In the genomic region with DNA sequence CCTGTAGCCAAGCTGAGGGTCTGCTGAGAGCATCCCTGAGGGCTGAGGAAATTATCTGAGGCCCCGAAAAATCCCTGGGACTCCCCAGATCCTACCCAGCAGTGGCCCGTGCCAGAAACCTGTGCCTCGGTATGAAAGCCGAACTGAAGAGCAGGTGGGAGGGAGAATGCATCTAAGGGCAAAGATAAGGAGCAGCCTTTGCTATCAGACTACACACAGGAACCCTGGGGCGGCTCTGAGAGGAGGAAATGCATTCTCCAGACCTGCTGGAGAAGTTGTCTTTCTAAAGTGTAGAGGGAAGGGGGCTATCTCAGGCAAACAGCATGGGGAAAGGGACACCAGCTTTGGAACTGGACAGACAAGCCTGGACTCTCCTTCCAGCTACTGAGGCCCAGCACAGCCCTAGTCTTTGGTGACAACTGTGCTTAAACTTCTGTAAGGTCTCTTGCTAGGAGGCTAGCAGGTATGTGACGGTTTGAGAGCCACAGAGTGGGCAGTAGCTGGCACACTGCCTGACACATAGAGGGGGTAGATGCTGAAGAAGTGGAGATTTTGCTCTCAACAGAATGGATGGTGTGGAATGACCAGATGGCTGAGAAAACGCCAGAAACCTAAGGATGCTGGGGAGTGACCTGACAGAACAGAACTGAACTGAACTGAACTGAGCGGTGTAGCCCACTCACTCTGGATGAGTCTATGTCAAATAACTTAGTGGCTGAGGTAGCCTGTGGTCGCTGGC, we compare ENCODE assay signal across 17 mouse cellular contexts.
DNase-seq lines count a peak whose midpoint lies in the region; ATAC-seq and TF ChIP-seq lines count a peak whose summit lies in the region.
"Had no signal": no experiment of that assay in that cellular context is flagged by ENCODE, and none has a peak within 500 bp of the region (broad histone marks: within the 10 kb centered on the region; RNA-seq: fewer than 3 reads in every experiment).

No protein-coding gene starts in this region.

- no peaks in the 10 kb centered on the region for H3K9me3 ChIP-seq in intestine, embryonic 16.5 days (ENCODE audit: control insufficient read depth, low read length)
- H3K9me3 ChIP-seq in intestine, postnatal 0 days (ENCODE audit: control insufficient read depth): no peaks in the 10 kb centered on the region
- H3K9me3 ChIP-seq: embryonic facial prominence, embryonic 12.5 days; forebrain, embryonic 12.5 days; megakaryocyte, embryonic 14.5 days had no signal

- H3K4me2 ChIP-seq in intestine, embryonic 16.5 days (ENCODE audit: low read depth, low read length): no peak overlapping the region
- H3K4me2 ChIP-seq in intestine, postnatal 0 days (replicated peaks; ENCODE audit: low read depth): no peak overlapping the region
- H3K4me2 ChIP-seq: embryonic facial prominence, embryonic 12.5 days; forebrain, embryonic 12.5 days; lung, embryonic 14.5 days had no signal

- H3K27me3 ChIP-seq in intestine, embryonic 16.5 days (replicated peaks; ENCODE audit: control insufficient read depth, insufficient read depth, low read length): no peaks in the 10 kb centered on the region
- no peaks in the 10 kb centered on the region for H3K27me3 ChIP-seq in intestine, postnatal 0 days (replicated peaks; ENCODE audit: control insufficient read depth, insufficient read depth, low read length)
- H3K27me3 ChIP-seq: embryonic facial prominence, embryonic 12.5 days; forebrain, embryonic 12.5 days; megakaryocyte, embryonic 14.5 days; Patski had no signal

- DNase-seq in induced T-regulatory cell, adult 2 months (ENCODE audit: low read depth): peak; percentile 52
- no peak for DNase-seq in retina, postnatal 1 day
- no peak for DNase-seq in T-cell, adult 2 months (ENCODE audit: low spot score)
- DNase-seq: cerebellum, postnatal 36 days; heart, adult 11 months; heart, postnatal 36 days; layer of hippocampus, adult 9-11 months; lung, embryonic 14.5 days; right cerebral cortex, postnatal 14 days had no signal

- no peak overlapping the region for H3K27ac ChIP-seq in intestine, embryonic 16.5 days (ENCODE audit: low read length)
- no peak overlapping the region for H3K27ac ChIP-seq in intestine, postnatal 0 days (ENCODE audit: low read depth, low read length)
- peak overlapping the region; percentile 40 for H3K27ac ChIP-seq in bone marrow, adult 2 months (ENCODE audit: control insufficient read depth, insufficient read depth, low read depth, low read length, poor library complexity)
- H3K27ac ChIP-seq: embryonic facial prominence, embryonic 12.5 days; forebrain, embryonic 12.5 days had no signal

- TF ChIP-seq CTCF in intestine, postnatal 0 days (IDR thresholded peaks at IDR 0.05; ENCODE audit: low read depth): no peak
- no peak for TF ChIP-seq CTCF in bone marrow, adult 2 months (IDR thresholded peaks at IDR 0.05; ENCODE audit: control insufficient read depth, insufficient read depth, low read length)

- H3K9ac ChIP-seq in intestine, embryonic 16.5 days (ENCODE audit: low read depth, low read length): no peak overlapping the region
- no peak overlapping the region for H3K9ac ChIP-seq in intestine, postnatal 0 days (ENCODE audit: low read depth, low read length)
- H3K9ac ChIP-seq: embryonic facial prominence, embryonic 12.5 days; forebrain, embryonic 12.5 days; lung, embryonic 14.5 days had no signal

- peaks cover 16% of the 10 kb centered on the region for H3K4me1 ChIP-seq in intestine, embryonic 16.5 days (ENCODE audit: control insufficient read depth, insufficient read depth, low read length)
- H3K4me1 ChIP-seq in intestine, postnatal 0 days (replicated peaks; ENCODE audit: control insufficient read depth, insufficient read depth, low read length): peaks cover 18% of the 10 kb centered on the region
- H3K4me1 ChIP-seq in bone marrow, adult 2 months (ENCODE audit: control insufficient read depth, insufficient read depth, low read length): peaks cover 6% of the 10 kb centered on the region; the same call in 1 of the 2 replicates

- H3K4me3 ChIP-seq in intestine, embryonic 16.5 days (ENCODE audit: low read length): no peak overlapping the region
- no peak overlapping the region for H3K4me3 ChIP-seq in intestine, postnatal 0 days (ENCODE audit: low read depth, low read length)
- no peak overlapping the region for H3K4me3 ChIP-seq in bone marrow, adult 2 months (replicated peaks; ENCODE audit: control insufficient read depth, low read depth, low read length)
- H3K4me3 ChIP-seq: embryonic facial prominence, embryonic 12.5 days; forebrain, embryonic 12.5 days; megakaryocyte, embryonic 14.5 days had no signal

- H3K36me3 ChIP-seq in intestine, embryonic 16.5 days (ENCODE audit: control insufficient read depth, insufficient read depth, low read length): no peaks in the 10 kb centered on the region
- no peaks in the 10 kb centered on the region for H3K36me3 ChIP-seq in intestine, postnatal 0 days (ENCODE audit: control insufficient read depth, insufficient read depth)
- H3K36me3 ChIP-seq: embryonic facial prominence, embryonic 12.5 days; forebrain, embryonic 12.5 days had no signal

- no peak for TF ChIP-seq POLR2A in bone marrow, adult 2 months (IDR thresholded peaks at IDR 0.05; ENCODE audit: borderline replicate concordance, control insufficient read depth, low read depth, low read length)

- ATAC-seq in intestine, embryonic 16.5 days: 0 out of 2 replicates have a peak, but pooled peaks have one; percentile 41
- ATAC-seq in intestine, postnatal 0 days: no peak
- peak; percentile 65 for ATAC-seq in megakaryocyte-erythroid progenitor cell, adult 5-6 weeks (replicated peaks; ENCODE audit: low FRiP score, low TSS enrichment, poor library complexity, severe bottlenecking)
- ATAC-seq: Patski had no signal

- WGBS in intestine, embryonic 16.5 days: 79% methylated on average over 9 of the region's 9 CpGs
- WGBS in intestine, postnatal 0 days: 66% methylated on average over 9 of the region's 9 CpGs
- WGBS in bone marrow, adult 2 months: 53% methylated on average over 9 of the region's 9 CpGs
